Mouse (Mus musculus) frontal cortex, adult 2 months (tissue): ENCODE results near the gene Chst4. TPM values are rescaled to one million over a fixed set of nuclear protein-coding genes. Genes with fewer than 3 reads are reported as not detected.
A peak's percentile ranks its signal among the peaks of the same experiment; 100 is the strongest.
"Not testable (repeated sequence)": the region's sequence is repeated elsewhere in the genome, so short reads cannot be mapped to it uniquely, and the experiment has no call there.

ENCODE experiments used
- DNase-seq, 2 experiments: peaks; one replicate each; pipeline ENCODE4 v3.0.0; 2022; ENCODE audit warnings: low spot score in 1 of 2; ENCODE audit errors: extremely low spot score in 1 of 2
- polyA plus RNA-seq: library from polyadenylated mRNA; depleted of rRNA; stranded (reverse); fragments of >200 nt; gene quantifications from 2 replicates; pipeline ENCODE4 v1.2.3, GENCODE M21; 2012; rRNA removed

Gene Chst4
- polyA plus RNA-seq, result 0.10 and 0.21 TPM in 2 replicates

DNA sequence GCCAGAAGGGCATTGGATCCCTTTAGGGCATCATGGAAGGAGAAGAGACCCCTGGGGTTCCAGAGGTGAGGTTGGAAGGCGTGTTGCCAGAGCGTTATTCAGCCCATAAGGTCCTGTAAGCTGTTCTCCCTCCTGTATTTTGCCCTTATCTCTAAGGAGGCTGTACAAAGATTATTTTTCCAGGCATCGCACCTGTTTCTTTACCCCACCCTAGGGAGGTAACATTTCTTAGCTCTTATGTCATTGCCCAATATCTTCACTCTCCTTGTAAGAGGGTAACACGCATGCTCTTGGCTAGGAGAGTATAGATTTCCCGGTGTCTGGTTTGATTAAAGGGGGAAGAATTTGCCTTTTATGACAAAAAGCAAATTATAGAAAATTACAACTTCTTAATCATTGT, at the start of gene Chst4:
TSS of gene Chst4 (minus strand) at position 82 of the 400 bp plus-strand sequence.
- no peak for DNase-seq

DNA sequence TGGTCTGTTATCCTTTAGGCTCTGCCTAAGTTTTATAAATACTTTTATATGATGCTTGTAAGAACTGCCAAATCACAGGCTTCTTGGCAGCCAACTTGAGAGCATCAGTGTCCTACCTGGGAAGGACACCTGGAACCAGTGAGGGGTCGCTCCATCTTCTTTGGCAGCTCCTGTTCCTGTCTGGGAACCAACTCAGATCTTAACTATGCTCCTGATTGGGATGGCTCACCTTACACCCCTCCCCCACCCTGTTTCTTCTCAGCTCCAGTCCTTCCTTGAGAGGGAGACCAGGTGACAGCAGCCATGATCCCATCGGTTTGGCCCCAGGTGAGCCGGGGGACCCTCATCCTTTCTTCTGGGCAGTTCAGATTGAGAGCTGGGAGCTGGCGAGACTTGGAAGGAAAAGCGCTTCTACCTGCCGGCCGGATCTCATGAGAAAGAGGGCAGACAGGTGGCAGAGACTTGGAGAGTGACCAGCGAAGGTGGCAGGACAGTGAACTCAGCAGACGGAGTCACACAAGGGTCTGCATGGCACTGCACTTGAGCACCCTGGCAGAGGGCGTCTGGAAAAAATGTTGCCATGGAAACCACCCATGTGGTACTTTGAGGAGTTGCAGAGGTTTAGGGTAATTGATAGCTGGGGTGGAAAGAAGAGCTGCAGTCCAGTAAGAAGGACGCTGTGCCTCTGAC, 43.0 kb upstream of the Chst4 start:
- DNase-seq, result no peak

DNA sequence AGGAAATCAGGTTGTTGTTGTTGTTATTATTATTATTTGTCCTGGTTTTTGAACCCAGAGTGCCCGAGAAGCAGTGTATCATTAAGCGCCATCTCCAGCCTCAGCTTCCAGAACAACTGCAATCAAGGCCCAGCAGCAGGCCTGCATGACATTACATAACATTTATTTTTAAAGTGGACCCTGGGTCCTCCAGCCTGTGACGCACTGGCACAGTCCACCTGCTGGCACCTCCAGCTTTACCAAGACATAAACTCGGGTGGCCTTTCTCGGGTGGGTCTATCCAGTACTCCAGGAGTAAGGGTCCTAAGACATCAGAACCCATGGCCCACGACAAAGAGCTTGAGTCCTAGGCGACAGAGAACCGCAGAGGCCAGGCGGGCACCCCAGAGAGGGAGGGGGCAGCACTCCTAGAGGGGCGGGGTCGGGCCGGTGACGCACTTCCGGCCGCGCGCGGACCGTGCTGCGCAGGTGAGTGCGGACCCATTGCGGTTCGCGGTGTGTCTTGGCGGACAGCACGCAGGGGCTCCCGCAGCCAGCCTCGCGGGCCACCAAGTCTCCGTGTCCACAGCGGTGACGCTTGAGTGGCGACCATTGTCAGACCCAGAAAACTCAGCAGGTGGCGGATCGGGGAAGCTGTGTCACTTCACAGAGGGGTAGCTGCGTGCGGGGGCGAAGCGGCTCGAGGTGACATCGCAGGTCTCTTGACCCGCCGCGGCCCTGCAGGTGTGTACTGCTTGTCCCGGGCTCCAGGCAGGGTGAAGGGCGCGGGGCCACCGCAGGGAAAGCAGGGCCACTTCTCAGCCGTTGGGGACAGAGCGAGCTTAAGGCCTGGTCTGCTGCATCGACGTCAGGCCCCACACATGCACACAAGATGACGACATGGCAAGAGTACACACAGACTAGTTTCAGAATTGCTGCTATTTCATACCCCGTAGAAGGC, 40.0 kb upstream of the Chst4 start, which contains the start of gene Zfp612:
TSS of gene Zfp612 (plus strand) at position 465 of the 940 bp plus-strand sequence.
- DNase-seq, result peak; percentile 17 to 66

DNA sequence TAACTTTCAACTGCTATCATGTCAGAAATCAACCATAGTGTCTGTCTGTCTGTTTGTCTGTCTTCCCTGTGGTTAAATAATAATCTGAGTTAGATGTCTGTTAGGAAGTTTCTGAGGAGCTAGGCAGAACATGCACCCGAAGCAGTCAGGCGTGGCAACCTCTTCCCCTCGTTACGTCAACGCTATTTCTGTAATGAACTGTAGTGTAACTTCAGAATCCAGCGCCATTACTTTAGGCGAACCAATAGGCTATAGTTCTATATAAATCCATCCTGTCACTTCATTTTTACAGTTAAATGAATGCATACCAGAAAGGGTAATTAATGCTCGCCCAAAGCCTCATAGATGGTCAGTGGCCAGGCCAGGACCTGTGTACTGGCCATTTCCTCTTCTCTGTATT, 35.0 kb upstream of the Chst4 start:
- no peak for DNase-seq

DNA sequence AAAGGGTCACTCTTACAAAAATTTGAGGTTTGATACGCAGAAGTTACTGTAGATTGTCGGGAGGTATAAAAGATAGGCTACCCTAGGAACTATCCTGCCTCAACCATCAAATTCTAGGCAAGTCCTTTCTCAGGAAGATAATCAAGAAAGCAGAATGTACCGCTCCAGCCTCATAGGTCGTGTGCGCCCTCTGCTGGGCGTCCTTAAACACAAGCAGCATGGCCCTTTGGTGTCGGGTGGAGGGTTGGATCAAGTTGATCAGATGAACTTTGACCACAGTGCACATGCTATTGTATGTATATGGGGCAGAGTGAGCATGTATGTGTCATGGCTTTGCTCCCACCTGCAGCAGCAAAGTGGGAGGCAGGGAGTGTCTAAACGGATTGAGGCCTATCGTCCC, 32.1 kb upstream of the Chst4 start:
- peak in 1 of 2 experiments; percentile 82 for DNase-seq

DNA sequence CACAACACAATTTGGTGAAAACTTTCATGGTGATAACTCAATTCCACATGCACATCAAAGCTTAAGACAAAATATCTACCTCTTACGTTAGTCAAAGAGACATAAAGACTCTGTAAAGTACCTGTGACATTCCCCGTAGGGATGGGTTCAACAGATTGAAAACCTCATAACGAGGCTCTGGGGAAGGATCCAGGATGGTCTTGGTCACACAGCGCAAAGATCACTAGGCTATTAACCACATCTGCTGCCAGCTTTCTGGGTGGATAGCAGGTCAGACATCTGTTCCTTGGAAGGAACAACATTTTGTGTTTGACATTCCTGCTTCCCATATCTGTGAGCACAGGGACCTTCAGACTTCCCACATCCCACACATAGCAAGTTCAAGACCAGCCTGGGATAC, 30.2 kb upstream of the Chst4 start:
- no peak for DNase-seq

DNA sequence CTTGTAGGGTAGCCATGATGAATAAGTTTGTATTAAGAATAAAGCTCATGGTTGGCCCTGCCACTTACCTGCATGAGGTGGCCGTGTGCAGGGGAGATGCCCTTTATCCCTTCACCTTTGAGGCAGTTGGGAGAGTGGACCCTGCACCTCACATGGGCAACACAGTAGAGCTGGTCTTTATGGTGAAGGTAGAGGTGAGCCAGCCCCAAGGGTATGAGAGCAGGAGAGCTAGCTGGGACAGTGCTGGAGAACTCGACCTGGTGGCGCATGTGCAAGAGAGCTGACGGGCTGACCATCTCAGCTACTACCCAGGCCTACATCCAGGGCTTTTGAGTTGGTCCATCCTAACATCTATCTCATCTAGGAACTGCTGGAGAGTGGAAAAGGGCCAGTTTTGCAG, 26.1 kb upstream of the Chst4 start:
- no peak for DNase-seq

DNA sequence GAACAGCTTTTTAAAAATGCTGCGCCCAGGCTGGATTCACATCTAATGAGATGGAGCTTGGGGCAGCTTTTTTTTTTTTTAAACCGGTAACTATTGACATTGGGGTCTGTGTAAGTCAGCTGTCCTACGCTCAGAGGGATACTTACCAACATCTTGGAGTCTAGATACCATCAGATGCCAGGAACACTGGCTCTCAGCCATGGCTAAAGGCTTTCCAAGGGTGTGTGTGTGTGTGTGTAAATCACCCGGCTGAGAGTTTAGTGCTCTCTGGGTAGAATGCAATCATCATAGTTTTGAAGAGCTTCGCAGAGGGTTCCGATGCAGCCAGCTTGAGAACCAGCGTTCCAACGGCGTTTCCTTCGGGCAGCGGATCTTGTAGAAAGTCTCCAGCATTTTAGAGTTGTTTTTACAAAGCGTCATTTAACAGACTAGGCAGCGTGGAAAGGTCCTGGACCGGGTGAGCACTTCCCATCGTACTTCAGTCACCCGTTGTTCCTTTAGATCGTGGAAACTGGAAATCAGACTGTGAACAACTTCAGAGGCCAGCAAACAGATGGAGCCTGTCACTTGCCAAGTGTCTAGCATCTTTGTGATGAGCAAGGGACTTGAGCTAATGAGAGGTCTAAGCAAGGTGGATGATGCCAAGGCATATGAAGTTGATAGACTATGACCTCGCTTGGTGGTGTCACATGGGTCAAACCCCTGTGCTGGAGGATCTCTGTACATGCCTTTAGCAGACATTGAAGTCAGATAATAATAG, 25.2 kb upstream of the Chst4 start:
- DNase-seq, result no peak

DNA sequence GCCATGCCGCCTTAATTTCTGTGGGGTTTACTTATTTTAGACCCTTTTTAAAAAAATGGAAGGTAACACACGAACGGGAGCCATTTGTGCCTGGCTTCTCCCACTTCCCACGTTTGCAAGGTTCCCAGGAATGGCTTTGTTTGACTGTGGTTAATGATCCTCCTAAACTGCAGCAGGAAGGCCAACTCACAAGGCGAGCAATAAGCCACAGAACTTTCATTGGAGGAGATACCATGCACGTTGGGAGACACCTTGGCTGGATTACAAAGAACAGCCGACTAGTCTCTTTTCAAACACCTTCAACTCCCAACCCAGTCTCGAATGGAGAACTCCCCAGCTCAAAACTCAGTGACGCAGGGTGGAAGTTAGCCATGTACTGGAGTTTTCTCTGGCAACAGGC, 24.6 kb upstream of the Chst4 start:
- DNase-seq, result no peak

DNA sequence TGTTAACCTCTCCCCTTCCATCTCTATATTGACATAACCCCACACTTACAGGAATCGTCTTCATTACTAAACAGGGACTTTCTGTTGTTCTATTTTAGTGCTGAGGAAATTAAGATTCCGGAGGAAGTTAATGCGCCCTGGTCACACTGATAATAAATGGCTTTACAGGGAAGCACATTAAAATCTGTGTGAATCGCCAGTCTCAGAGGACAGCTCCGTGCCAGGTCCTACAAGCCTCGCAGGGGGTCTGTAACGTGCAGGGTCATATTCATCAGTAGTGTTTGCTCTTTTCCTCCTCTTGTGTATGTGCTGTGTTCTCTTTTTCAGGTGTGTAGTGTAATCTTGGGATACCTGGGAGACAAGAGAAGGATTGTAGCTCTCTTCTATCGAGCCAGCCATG, 18.7 kb upstream of the Chst4 start:
- DNase-seq, result no peak

DNA sequence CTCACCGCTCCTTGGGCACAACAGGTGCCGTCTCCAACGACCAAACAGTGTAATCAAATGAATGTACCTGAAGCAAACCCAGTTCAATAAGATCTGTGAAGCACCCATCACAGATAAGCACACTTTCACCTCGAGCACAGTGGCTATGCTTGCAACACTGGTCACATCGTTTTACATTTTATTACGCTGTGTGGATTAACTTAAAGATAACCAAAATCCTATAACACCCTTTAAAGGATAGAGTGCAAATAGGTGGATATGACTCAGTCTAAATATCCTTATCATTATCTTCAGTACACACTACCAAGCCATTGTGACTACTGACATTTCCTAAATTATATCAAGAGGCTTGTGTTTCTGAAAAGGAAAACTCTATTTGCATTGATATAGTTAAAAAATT, 11.7 kb upstream of the Chst4 start:
- no peak for DNase-seq

DNA sequence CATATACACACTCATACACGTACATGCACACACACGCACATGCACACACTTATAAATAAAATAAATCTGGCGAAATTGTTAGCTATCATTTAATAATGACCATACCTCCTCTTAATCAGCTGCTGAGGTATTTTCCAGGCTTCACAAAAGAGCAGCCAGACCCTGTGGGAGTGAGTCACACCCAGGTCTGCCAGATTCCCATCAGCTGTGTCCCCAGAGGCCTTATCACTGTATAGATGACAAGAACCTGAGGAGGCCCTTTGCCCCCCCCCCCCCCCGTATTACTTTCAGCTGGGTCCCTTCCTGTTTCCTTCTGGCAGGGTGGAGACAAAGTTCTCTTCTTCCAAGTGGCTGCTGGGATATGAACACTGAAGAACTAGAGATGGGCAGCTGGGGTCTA, 969 bp upstream of the Chst4 start:
- DNase-seq, result no peak

DNA sequence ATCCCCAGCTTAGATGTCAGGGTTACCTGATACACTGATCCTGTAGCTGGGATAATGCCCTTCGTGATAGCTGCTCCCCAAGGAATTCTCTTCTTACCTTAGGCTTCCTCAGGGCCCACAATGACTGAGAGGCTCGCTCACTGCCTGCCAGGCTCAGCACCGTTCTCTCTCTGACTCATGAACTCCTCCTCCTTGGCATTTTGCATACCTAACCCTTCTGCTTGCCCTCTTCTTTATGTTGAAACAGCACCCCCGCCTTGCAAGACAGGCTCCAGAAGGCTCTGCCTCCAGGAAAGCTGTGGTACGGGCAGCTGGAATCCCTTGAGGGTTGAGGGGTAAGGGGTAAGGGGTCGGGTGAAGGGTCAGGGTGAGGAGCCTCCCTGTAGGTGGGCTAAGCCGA, 324 bp downstream of the Chst4 start:
- peak in 1 of 2 experiments; percentile 27 for DNase-seq

DNA sequence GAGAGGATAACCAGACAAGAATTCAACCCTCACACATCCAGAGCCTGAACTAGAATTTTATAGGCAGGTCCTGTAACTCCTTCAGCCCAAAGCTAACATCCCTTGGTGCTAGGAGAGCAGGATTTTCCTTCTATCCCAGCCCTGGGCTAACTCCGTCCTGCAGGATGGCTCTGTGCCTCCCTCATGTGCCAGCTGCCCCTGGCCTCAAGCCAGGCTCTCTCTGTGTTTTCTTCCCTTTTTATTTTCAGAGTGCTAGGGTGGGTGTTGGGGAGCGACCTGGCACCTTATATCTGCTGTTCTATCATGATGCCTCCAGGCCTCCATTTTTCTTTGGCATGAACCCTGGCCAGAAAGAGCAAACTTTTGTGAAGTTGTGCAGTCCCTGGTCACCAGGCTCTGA, 3.4 kb downstream of the Chst4 start:
- no peak for DNase-seq

DNA sequence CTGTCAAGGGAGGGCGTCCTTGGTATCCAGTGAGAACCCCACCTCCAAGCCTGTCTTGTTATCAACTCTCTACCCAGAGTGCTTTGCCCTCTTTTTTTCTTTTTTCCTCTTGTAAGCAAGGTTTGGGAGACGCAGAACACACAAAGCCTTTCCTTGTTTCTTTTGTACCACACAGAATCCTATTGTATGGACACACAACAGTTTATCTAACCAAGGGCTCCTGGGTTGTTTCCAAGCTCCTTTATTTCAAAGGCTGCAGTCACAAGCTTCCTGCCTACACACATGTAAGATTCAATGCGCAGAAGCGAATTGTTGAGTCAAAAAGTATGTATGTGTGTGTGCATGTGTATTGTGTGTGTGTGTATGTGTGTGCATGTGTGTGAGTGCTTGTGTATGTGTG, 5.2 kb downstream of the Chst4 start:
- no peak for DNase-seq

DNA sequence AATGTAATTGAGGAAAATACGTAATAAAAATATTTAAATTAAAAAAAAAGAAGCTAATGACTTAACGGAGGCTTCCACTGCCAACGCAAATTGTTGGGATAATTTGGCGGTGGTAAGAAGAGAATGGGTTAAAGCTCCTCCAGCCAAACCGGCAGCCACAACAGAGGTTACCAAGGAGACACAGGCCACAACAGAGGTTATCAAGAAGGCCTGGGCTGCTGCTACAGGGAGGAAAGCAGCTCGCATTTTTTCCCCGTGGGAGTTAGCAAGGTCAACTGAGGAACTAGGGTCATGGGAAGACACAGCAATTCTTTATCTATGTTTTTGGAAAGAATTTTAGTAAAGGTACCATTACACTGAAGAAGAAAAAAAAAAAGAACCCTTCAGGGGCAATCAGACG, 5.8 kb downstream of the Chst4 start:
- DNase-seq, result not testable (repeated sequence)

DNA sequence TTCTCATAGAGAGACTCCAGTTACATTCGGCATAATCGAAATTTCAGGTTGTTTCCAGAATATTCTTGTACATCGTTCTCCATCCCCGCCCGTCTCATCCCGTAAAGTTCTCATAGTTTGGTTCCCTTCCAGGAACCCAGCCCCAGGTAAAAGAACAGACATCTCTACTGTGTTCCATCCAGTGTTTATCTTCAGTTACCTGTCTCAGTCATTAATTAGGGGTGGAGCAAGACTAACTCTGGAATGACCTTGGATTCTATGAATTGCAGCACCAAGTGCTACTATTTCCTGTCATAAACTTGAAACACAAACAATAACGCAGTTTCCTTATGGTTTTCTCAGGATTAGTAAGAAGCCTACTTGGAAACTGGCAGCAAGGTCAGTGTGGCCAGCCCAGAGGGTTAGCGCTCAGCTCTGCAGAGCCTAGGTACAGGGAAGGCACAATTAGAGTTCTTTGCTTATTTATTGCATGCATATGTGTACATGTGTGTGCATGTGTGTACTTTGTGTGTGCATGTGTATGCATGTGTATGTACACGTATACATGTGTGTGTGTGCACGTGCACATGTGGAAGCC, 16.7 kb downstream of the Chst4 start:
- no peak for DNase-seq

DNA sequence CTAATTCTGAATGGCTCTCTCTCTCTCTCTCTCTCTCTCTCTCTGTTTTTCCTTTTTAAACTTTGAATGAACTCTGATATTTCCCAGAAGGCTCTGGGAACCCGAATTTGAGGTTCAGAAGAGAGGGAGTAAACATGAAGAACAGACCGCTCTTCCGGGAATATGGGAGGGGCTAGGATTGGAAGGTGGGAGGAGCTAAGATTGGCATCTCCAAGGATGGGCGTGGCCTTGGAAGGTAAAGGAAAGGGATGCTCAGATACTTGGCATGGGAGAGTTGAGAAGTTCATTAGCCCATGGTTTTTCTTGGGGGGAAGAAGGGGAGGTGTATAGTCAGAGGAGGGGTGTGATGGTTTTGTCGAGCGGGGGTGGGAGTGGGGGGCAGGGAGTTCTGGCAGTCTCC, 17.5 kb downstream of the Chst4 start:
- no peak for DNase-seq

DNA sequence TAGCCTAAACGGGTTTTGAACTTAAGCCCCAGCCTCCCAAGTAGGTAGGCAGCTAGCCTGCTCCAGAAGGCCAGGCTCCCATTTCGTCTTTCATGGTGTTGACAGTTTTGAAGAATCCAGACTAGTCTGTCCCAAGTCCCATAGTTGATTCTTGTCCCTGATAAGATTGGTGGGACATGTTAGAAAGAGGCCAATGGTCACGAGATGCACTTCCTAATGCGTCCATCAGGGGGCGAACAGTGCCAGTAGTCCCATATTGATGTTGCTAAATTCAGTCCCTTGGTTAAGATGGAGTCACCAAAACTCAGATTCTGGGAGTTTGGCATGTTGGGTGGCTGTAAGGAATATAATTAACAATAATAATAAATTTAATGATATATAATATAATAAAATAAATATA, 28.7 kb downstream of the Chst4 start:
- DNase-seq, result peak in 1 of 2 experiments; percentile 42

DNA sequence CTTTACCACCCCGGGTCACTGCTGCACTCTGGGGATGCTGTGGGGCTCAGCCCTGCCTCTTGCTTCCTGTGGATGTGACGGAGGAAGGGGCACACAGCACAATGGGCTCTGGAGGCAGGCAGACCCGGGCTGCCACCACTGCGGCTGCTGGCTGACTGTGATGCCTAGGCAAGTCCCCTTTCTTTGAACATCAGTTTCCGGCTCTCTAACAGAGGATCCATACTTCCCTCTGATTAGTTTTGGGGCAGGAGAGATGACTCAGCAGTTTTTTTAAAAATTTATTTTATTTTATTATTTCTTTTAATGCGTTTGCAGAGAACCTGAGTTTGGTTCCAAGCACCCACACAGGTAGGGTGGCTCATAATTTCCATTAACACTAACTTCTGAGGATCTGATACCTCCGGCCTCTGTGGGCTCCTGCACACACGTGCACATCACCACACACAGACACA, 30.5 kb downstream of the Chst4 start:
- no peak for DNase-seq
